Mouse (Mus musculus): ENCODE measurements at regions not wholly inside any gene's neighbourhood (a gene's known extent, or its start where the extent isn't known, plus 50 kb on each side); places are given as distances from the start of the nearest gene placed in this dataset.

- H3K4me3 ChIP-seq = no peak overlapping the region
- WGBS = 77% methylated on average over 3 of the region's 3 CpGs
- H3K4me1 ChIP-seq = no peaks in the 10 kb centered on the region
Observed at GRCm38 (mm10) chr19:49563612-49564256, 1114.7 kb downstream of the Sorcs1 start.

GRCm38 (mm10) chr19:49539445-49540407, 1138.7 kb downstream of the Sorcs1 start:
- no peak overlapping the region for H3K27ac ChIP-seq (replicated peaks)
- no peaks in the 10 kb centered on the region for H3K36me3 ChIP-seq (replicated peaks)
- H3K4me3 ChIP-seq = no peak overlapping the region
- DNase-seq (ENCODE audit: low spot score) = peak; percentile 17
- H3K4me1 ChIP-seq = no peaks in the 10 kb centered on the region
- H3K9me3 ChIP-seq = no peaks in the 10 kb centered on the region
- 62% methylated on average over 13 of the region's 13 CpGs for WGBS
- no peaks in the 10 kb centered on the region for H3K27me3 ChIP-seq (replicated peaks; ENCODE audit: low read depth, poor library complexity, severe bottlenecking)

More at GRCm38 (mm10) chr19:49563612-49564256, 1114.7 kb downstream of the Sorcs1 start:
- Histone ChIP-seq H3K27ac (replicated peaks) (no peak overlapping the region), H3K36me3 (replicated peaks) (no peaks in the 10 kb centered on the region), H3K9me3 (no peaks in the 10 kb centered on the region), H3K27me3 (replicated peaks; ENCODE audit: low read depth, poor library complexity, severe bottlenecking) (no peaks in the 10 kb centered on the region)
- no peak for DNase-seq (ENCODE audit: low spot score)

Measured in embryonic facial prominence, embryonic 10.5 days (tissue).